Mouse (Mus musculus) heart, adult 2 months (tissue): ENCODE measurements at regions not wholly inside any gene's neighbourhood (a gene's known extent, or its start where the extent isn't known, plus 50 kb on each side); places are given as distances from the start of the nearest gene placed in this dataset.
A peak's percentile ranks its signal among the peaks of the same experiment; 100 is the strongest.
"Not testable (repeated sequence)": the region's sequence is repeated elsewhere in the genome, so short reads cannot be mapped to it uniquely, and the experiment has no call there.

Source experiments
- DNase-seq, 2 experiments: peaks; one replicate each; pipeline ENCODE4 v3.0.0; 2021
- H3K27ac ChIP-seq: fragments of 200-600 bp; 2 replicates; pipeline ENCODE4 v1.8.1; 2022
- H3K27me3 ChIP-seq: fragments of 200-500 bp; 2 replicates; pipeline ENCODE4 v1.6.1; 2012; ENCODE audit warnings: mild to moderate bottlenecking, low read length, inconsistent platforms, mixed read lengths; ENCODE audit not compliant: control insufficient read depth, insufficient read depth
- H3K36me3 ChIP-seq: fragments of 200-500 bp; 2 replicates; pipeline ENCODE4 v1.6.1; 2012; ENCODE audit warnings: low read length, inconsistent platforms; ENCODE audit not compliant: control insufficient read depth, insufficient read depth
- H3K4me1 ChIP-seq: fragments of 200-500 bp; 2 replicates; pipeline ENCODE4 v1.6.1; 2011; ENCODE audit warnings: low read length; ENCODE audit not compliant: control insufficient read depth, insufficient read depth
- H3K4me3 ChIP-seq: fragments of 200-600 bp; 2 replicates; pipeline ENCODE4 v1.8.1; 2022
- H3K79me2 ChIP-seq: fragments of 200-500 bp; replicated peaks from 2 replicates; pipeline ENCODE4 v1.6.1; 2012; ENCODE audit warnings: mild to moderate bottlenecking, inconsistent platforms, low read length, moderate library complexity, mixed read lengths; ENCODE audit not compliant: control insufficient read depth, insufficient read depth
- H3K9ac ChIP-seq: fragments of 200-500 bp; 2 replicates; pipeline ENCODE4 v1.6.1; 2012; ENCODE audit warnings: low read depth, mild to moderate bottlenecking, control low read depth, inconsistent platforms, low read length, mixed read lengths
- CTCF ChIP-seq: fragments of 200-600 bp; IDR thresholded peaks from 2 replicates; pipeline ENCODE4 v1.8.1; 2022; ENCODE audit warnings: antibody characterized with exemption, mild to moderate bottlenecking, moderate library complexity
- EP300 ChIP-seq: fragments of 200-500 bp; IDR thresholded peaks from 2 replicates; pipeline ENCODE4 v1.6.1; 2011; ENCODE audit warnings: low read depth, low read length, control low read depth; ENCODE audit not compliant: insufficient read depth
- POLR2A ChIP-seq: fragments of 200-500 bp; IDR thresholded peaks from 2 replicates; pipeline ENCODE4 v1.6.1; 2011; ENCODE audit warnings: mild to moderate bottlenecking, low read depth, low read length, control low read depth; ENCODE audit not compliant: insufficient read depth
- WGBS: fragments of 180-500 bp; shearing (Covaris S2); methylation state at CpG from one replicate; pipeline ENCODE4 v1.1.7; 2018; 5-methylcytosine and 5-hydroxymethylcytosine counted together
- intact Hi-C: fragments of 180-260 bp; cut with DNase I; formaldehyde crosslinking; loops from one replicate; pipeline ENCODE4 v1.15.1; 2025

DNA sequence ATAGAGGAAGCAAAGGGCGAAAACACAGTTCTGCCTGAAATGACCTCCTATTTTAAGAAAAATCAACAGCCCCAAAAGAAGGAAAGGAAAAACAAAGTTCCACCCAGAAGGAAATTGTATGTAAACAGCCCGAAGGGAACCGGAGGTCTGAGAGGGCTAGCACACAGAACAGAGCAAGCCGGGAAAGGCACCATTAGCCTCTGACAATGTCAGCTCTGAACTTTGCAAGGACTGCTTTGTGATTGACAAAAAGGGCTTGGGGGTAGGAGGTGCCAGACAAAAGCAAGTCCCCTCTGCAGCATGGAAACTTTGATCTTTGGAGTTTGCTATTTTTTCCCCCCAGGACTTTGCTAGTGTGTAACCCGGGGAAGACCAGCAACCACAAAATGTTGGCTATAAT lies 86.8 kb upstream of the Slc25a13 start:
- intact Hi-C loops: loop anchor here (10.0 kb wide), 1 partner anchor 271 kb away; the partner anchor contains the start of gene Sem1
- no peak overlapping the region for H3K4me3 ChIP-seq
- no peaks in the 10 kb centered on the region for H3K79me2 ChIP-seq
- H3K27me3 ChIP-seq: no peaks in the 10 kb centered on the region
- H3K9ac ChIP-seq: no peak overlapping the region
- DNase-seq: no peak
- H3K4me1 ChIP-seq: peaks cover 6% of the 10 kb centered on the region
- no peak for TF ChIP-seq POLR2A
- no peak for TF ChIP-seq EP300
- TF ChIP-seq CTCF: no peak
- 36% methylated on average over 5 of the region's 5 CpGs for WGBS
- H3K36me3 ChIP-seq: peaks cover 7% of the 10 kb centered on the region; the same call in 1 of the 2 replicates
- no peak overlapping the region for H3K27ac ChIP-seq

GRCm38 (mm10) chr6:6301001-6301510 lies 84.1 kb upstream of the Slc25a13 start:
- Histone ChIP-seq H3K4me1 (peaks cover 5% of the 10 kb centered on the region), H3K27me3 (no peaks in the 10 kb centered on the region), H3K79me2 (no peaks in the 10 kb centered on the region), H3K9ac (no peak overlapping the region), H3K36me3 (peaks cover 7% of the 10 kb centered on the region; the same call in 1 of the 2 replicates), H3K27ac (peak overlapping the region; percentile 77), H3K4me3 (no peak overlapping the region; the same call in 1 of the 2 replicates)
- TF ChIP-seq POLR2A (no peak), CTCF (no peak), EP300 (0 out of 2 replicates have a peak, but pooled peaks have one; percentile 16)
- DNase-seq: peak in 1 of 2 experiments; percentile 67
- intact Hi-C loops: loop anchor here (10.0 kb wide), 1 partner anchor 274 kb away; the partner anchor contains the start of gene Sem1
- 66% methylated on average over 6 of the region's 6 CpGs for WGBS

GRCm38 (mm10) chr6:6298867-6299852 lies 82.2 kb upstream of the Slc25a13 start:
- Histone ChIP-seq H3K36me3 (peaks cover 7% of the 10 kb centered on the region; the same call in 1 of the 2 replicates), H3K79me2 (no peaks in the 10 kb centered on the region), H3K9ac (peak overlapping the region; percentile 68), H3K4me3 (peak overlapping the region; percentile 32), H3K4me1 (peaks cover 5% of the 10 kb centered on the region), H3K27ac (peak overlapping the region; percentile 77), H3K27me3 (no peaks in the 10 kb centered on the region)
- WGBS: 15% methylated on average over 14 of the region's 14 CpGs
- DNase-seq: peak; percentile 49 to 83
- TF ChIP-seq POLR2A (peak; percentile 54), CTCF (no peak), EP300 (peak; percentile 92)
- intact Hi-C loops: loop anchor here (2.0 to 10.0 kb wide), 5 partner anchors 63 to 586 kb away; partner anchors contain the start of genes Dlx5 and Slc25a13

DNA sequence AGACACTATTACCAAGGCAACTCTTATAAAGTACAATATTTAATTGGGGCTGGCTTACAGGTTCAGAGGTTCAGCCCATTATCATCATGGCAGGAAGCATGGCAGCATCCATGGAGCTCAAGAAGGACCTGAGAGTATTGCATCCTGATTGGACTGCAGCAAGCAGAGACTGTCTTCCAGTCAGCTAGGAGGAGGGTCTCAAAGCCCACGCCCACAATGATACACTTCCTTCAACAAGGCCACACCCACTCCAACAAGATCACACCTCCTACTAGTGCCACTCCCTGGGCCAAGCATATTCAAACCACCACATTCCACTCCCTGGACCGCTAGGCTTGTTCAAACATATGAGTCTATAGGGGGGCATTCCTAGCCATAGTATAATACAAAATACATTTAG lies 78.6 kb upstream of the Slc25a13 start:
- 86% methylated on average over 2 of the region's 2 CpGs for WGBS
- intact Hi-C loops: loop anchor here (5.0 to 10.0 kb wide), 4 partner anchors 67 to 589 kb away; partner anchors contain the start of gene Dlx5

GRCm38 (mm10) chr6:6291781-6292180 lies 74.8 kb upstream of the Slc25a13 start:
- H3K4me1 ChIP-seq: no peaks in the 10 kb centered on the region
- no peak overlapping the region for H3K9ac ChIP-seq
- no peak overlapping the region for H3K27ac ChIP-seq
- TF ChIP-seq CTCF (no peak), EP300 (no peak), POLR2A (no peak)
- no peak overlapping the region for H3K4me3 ChIP-seq
- 90% methylated on average over 3 of the region's 3 CpGs for WGBS
- H3K36me3 ChIP-seq: no peaks in the 10 kb centered on the region
- intact Hi-C loops: loop anchor here (10.0 kb wide), 2 partner anchors 107 to 593 kb away; partner anchors contain the start of gene Dlx5
- DNase-seq: no peak
- no peaks in the 10 kb centered on the region for H3K27me3 ChIP-seq
- H3K79me2 ChIP-seq: no peaks in the 10 kb centered on the region

More for the DNA sequence above, 78.6 kb upstream of the Slc25a13 start:
- not testable (repeated sequence) for DNase-seq, H3K36me3 ChIP-seq, H3K4me3 ChIP-seq, H3K9ac ChIP-seq, H3K79me2 ChIP-seq, H3K27ac ChIP-seq, H3K4me1 ChIP-seq, H3K27me3 ChIP-seq
